Mouse (Mus musculus) cerebellum, adult 2 months (tissue): ENCODE measurements around the gene Rhbdl1. TPM values are rescaled to one million over a fixed set of nuclear protein-coding genes. Genes with fewer than 3 reads are reported as not detected.
"Not testable (repeated sequence)": the region's sequence is repeated elsewhere in the genome, so short reads cannot be mapped to it uniquely, and the experiment has no call there.

Experiments used
- DNase-seq, 2 experiments: peaks; one replicate each; pipeline ENCODE4 v3.0.0; 2021
- H3K27ac ChIP-seq: fragments of 200-500 bp; 2 replicates; pipeline ENCODE4 v1.5.1; 2012; ENCODE audit warnings: low read length, control low read depth, inconsistent platforms; ENCODE audit not compliant: insufficient read depth
- H3K27me3 ChIP-seq: fragments of 200-500 bp; 2 replicates; pipeline ENCODE4 v1.6.1; 2012; ENCODE audit warnings: inconsistent platforms, mild to moderate bottlenecking, low read length, moderate library complexity; ENCODE audit not compliant: control insufficient read depth, insufficient read depth
- H3K4me1 ChIP-seq: fragments of 200-500 bp; 2 replicates; pipeline ENCODE4 v1.6.1; 2011; ENCODE audit warnings: low read length; ENCODE audit not compliant: control insufficient read depth, insufficient read depth
- H3K4me3 ChIP-seq: fragments of 200-500 bp; replicated peaks from 2 replicates; pipeline ENCODE3; 2011; ENCODE audit warnings: mild to moderate bottlenecking, low read depth, low read length, control low read depth; ENCODE audit not compliant: insufficient read depth
- CTCF ChIP-seq: fragments of 200-500 bp; IDR thresholded peaks from 2 replicates; pipeline ENCODE4 v1.5.1; 2011; ENCODE audit warnings: low read depth, mild to moderate bottlenecking, control low read depth, low read length, moderate library complexity, borderline replicate concordance; ENCODE audit not compliant: insufficient read depth
- POLR2A ChIP-seq: fragments of 200-500 bp; IDR thresholded peaks from 2 replicates; pipeline ENCODE4 v1.6.1; 2011; ENCODE audit warnings: low read length, control low read depth, borderline replicate concordance; ENCODE audit not compliant: insufficient read depth
- WGBS: fragments of 180-500 bp; shearing (Covaris S2); methylation state at CpG from one replicate; pipeline ENCODE4 v1.1.7; 2018; 5-methylcytosine and 5-hydroxymethylcytosine counted together
- polyA plus RNA-seq: library from polyadenylated mRNA; depleted of rRNA; stranded (reverse); fragments of >200 nt; gene quantifications from 2 replicates; pipeline ENCODE4 v1.2.3, GENCODE M21; 2012

Gene Rhbdl1
- polyA plus RNA-seq, 1 experiment, result 111 TPM

- Histone ChIP-seq H3K4me3 (peak overlapping the region; percentile 77), H3K27me3 (no peaks in the 10 kb centered on the region), H3K27ac (peak overlapping the region; percentile 95), H3K4me1 (peaks cover 34% of the 10 kb centered on the region)
- TF ChIP-seq CTCF (no peak), POLR2A (no peak)
- DNase-seq, result peak in 1 of 2 experiments; percentile 36
- 30% methylated on average over 4 of the region's 4 CpGs for WGBS
These were observed 26.2 kb downstream of the Rhbdl1 start for GRCm38 (mm10) chr17:25810890-25811289.

- H3K4me3 ChIP-seq, result peak overlapping the region; percentile 77
- peaks cover 28% of the 10 kb centered on the region for H3K4me1 ChIP-seq
- H3K27me3 ChIP-seq, result no peaks in the 10 kb centered on the region
- TF ChIP-seq POLR2A (0 out of 2 replicates have a peak, but pooled peaks have one; percentile 11), CTCF (no peak)
- peak; percentile 83 to 85 for DNase-seq
- H3K27ac ChIP-seq, result peak overlapping the region; percentile 95
- 3% methylated on average over 25 of the region's 25 CpGs for WGBS
These were observed 27.3 kb downstream of the Rhbdl1 start for GRCm38 (mm10) chr17:25809606-25810340.

GRCm38 (mm10) chr17:25808789-25809605 lies 28.1 kb downstream of the Rhbdl1 start, which contains the start of gene Fbxl16:
Fbxl16 (plus strand) TSS chr17:25809085.
- peaks cover 22% of the 10 kb centered on the region for H3K4me1 ChIP-seq
- WGBS, result under 1% methylated on average over 95 of the region's 100 CpGs
- TF ChIP-seq CTCF, result peak; percentile 21; the same call in 1 of the 2 replicates
- TF ChIP-seq POLR2A, result peak; percentile 95

GRCm38 (mm10) chr17:25808028-25808427 lies 29.1 kb downstream of the Rhbdl1 start:
- WGBS, result 15% methylated on average over 5 of the region's 5 CpGs
- peak in 1 of 2 experiments; percentile 40 for DNase-seq
- no peak for TF ChIP-seq CTCF
- TF ChIP-seq POLR2A, result no peak
- H3K4me1 ChIP-seq, result peaks cover 20% of the 10 kb centered on the region
- H3K27me3 ChIP-seq, result no peaks in the 10 kb centered on the region
- peak overlapping the region; percentile 68 for H3K4me3 ChIP-seq
- peak overlapping the region; percentile 72 for H3K27ac ChIP-seq

More at GRCm38 (mm10) chr17:25808789-25809605, 28.1 kb downstream of the Rhbdl1 start, which contains the start of gene Fbxl16:
- Histone ChIP-seq H3K27ac (peak within 1 kb of the TSS; percentile 95), H3K4me3 (peak within 1 kb of the TSS; percentile 77), H3K27me3 (no peaks in the 10 kb centered on the region)
- DNase-seq, result peak; percentile 97 to 98

GRCm38 (mm10) chr17:25807452-25807851 lies 29.6 kb downstream of the Rhbdl1 start:
- peak in 1 of 2 experiments; percentile 27 for DNase-seq
- H3K27me3 ChIP-seq, H3K4me3 ChIP-seq, H3K27ac ChIP-seq: not testable (repeated sequence)
- WGBS, result 46% methylated on average over 2 of the region's 2 CpGs
- peaks cover 16% of the 10 kb centered on the region for H3K4me1 ChIP-seq

GRCm38 (mm10) chr17:25806507-25806906 lies 30.6 kb downstream of the Rhbdl1 start:
- Histone ChIP-seq H3K4me3 (no peak overlapping the region), H3K27me3 (no peaks in the 10 kb centered on the region), H3K27ac (no peak overlapping the region), H3K4me1 (peaks cover 9% of the 10 kb centered on the region)
- TF ChIP-seq POLR2A (no peak), CTCF (no peak)
- DNase-seq, result no peak
- 92% methylated on average over 4 of the region's 4 CpGs for WGBS

GRCm38 (mm10) chr17:25802825-25803517 lies 34.1 kb downstream of the Rhbdl1 start:
- Histone ChIP-seq H3K27ac (no peak overlapping the region), H3K4me1 (no peaks in the 10 kb centered on the region; the same call in 1 of the 2 replicates), H3K27me3 (no peaks in the 10 kb centered on the region), H3K4me3 (no peak overlapping the region)
- WGBS, result 11% methylated on average over 10 of the region's 10 CpGs
- TF ChIP-seq POLR2A, result no peak
- no peak for TF ChIP-seq CTCF
- peak in 1 of 2 experiments; percentile 51 for DNase-seq
